Mouse (Mus musculus) intestine, embryonic 15.5 days (tissue): ENCODE results near the gene Mmp27. TPM values are rescaled to one million over a fixed set of nuclear protein-coding genes. Genes with fewer than 3 reads are reported as not detected.

Source experiments
- ATAC-seq: fragments of 200-750 bp; cut with Nextera tagmentation; 2 replicates; pipeline ENCODE4 v1.8.0; 2017; ENCODE audit warnings: moderate TSS enrichment, moderate library complexity
- H3K27ac ChIP-seq: fragments of 300-500 bp; sonication (generic); 2 replicates; pipeline ENCODE4 v1.5.1; 2015; ENCODE audit warnings: mild to moderate bottlenecking, inconsistent platforms
- H3K27me3 ChIP-seq: fragments of 300-500 bp; sonication (generic); replicated peaks from 2 replicates; pipeline ENCODE4 v1.6.1; 2015; ENCODE audit warnings: inconsistent platforms
- H3K36me3 ChIP-seq: fragments of 300-500 bp; sonication (generic); 2 replicates; pipeline ENCODE4 v1.6.1; 2015; ENCODE audit warnings: inconsistent platforms
- H3K4me1 ChIP-seq: fragments of 300-500 bp; sonication (generic); replicated peaks from 2 replicates; pipeline ENCODE4 v1.6.1; 2015; ENCODE audit warnings: inconsistent platforms
- H3K4me2 ChIP-seq: fragments of 300-500 bp; sonication (generic); replicated peaks from 2 replicates; pipeline ENCODE4 v1.6.1; 2015; ENCODE audit warnings: mild to moderate bottlenecking, inconsistent platforms
- H3K4me3 ChIP-seq: fragments of 300-500 bp; sonication (generic); replicated peaks from 2 replicates; pipeline ENCODE4 v1.5.1; 2015; ENCODE audit warnings: inconsistent platforms
- H3K9ac ChIP-seq: fragments of 300-500 bp; sonication (generic); 2 replicates; pipeline ENCODE4 v1.6.1; 2015; ENCODE audit warnings: inconsistent platforms
- H3K9me3 ChIP-seq: fragments of 300-500 bp; sonication (generic); 2 replicates; pipeline ENCODE4 v1.6.1; 2016; ENCODE audit warnings: inconsistent platforms
- WGBS: fragments of 180-500 bp; shearing (Covaris S2); methylation state at CpG from one replicate; pipeline ENCODE4 v1.1.7; 2015; 5-methylcytosine and 5-hydroxymethylcytosine counted together
- polyA plus RNA-seq: library from polyadenylated mRNA; unstranded; fragments of >200 nt; fragmentation: Nextera tagmentation; extraction: Ambion mirVana; gene quantifications from 2 replicates; pipeline ENCODE4 v1.2.1, GENCODE M21; 2015

Gene Mmp27
- polyA plus RNA-seq, 1 experiment from 2014 or later = not detected

GRCm38 (mm10) chr9:7622582-7622981, 51.4 kb downstream of the Mmp27 start:
- ATAC-seq = no peak
- Histone ChIP-seq H3K9me3 (no peaks in the 10 kb centered on the region), H3K4me1 (no peaks in the 10 kb centered on the region), H3K27ac (no peak overlapping the region), H3K36me3 (no peaks in the 10 kb centered on the region), H3K27me3 (no peaks in the 10 kb centered on the region), H3K9ac (no peak overlapping the region), H3K4me3 (no peak overlapping the region), H3K4me2 (no peak overlapping the region)
- 78% methylated on average over 3 of the region's 3 CpGs for WGBS

- no peak for ATAC-seq
- Histone ChIP-seq H3K27ac (no peak within 1 kb of the TSS), H3K9ac (no peak within 1 kb of the TSS), H3K4me3 (no peak within 1 kb of the TSS), H3K9me3 (no peaks in the 10 kb centered on the region), H3K4me2 (no peak within 1 kb of the TSS), H3K4me1 (no peaks in the 10 kb centered on the region), H3K36me3 (no peaks in the 10 kb centered on the region), H3K27me3 (no peaks in the 10 kb centered on the region)
Observed at GRCm38 (mm10) chr9:7627931-7628330, 56.7 kb downstream of the Mmp27 start, which contains the start of gene Mmp20. Gene Mmp20 (plus strand): TSS chr9:7628231.

Other genes starting within 250 kb of the Mmp27 start
- not detected in 2 replicates for gene Mmp12, start 227.0 kb upstream of the Mmp27 start, polyA plus RNA-seq
- not detected in 2 replicates for gene Mmp1b, start 183.3 kb upstream of the Mmp27 start, polyA plus RNA-seq
- gene Mmp3, start 125.6 kb upstream of the Mmp27 start, polyA plus RNA-seq = not detected in 2 replicates
- 0.21 TPM in 1 of 2 replicates, not detected in the other for gene Mmp10, start 69.0 kb upstream of the Mmp27 start, polyA plus RNA-seq
- 0.67 and 0.94 TPM in 2 replicates for gene Mmp8, start 12.9 kb upstream of the Mmp27 start, polyA plus RNA-seq
- 0.14 and 0.21 TPM in 2 replicates for gene Mmp20, start 56.8 kb downstream of the Mmp27 start, polyA plus RNA-seq
- 0.58 and 0.88 TPM in 2 replicates for gene Mmp7, start 120.7 kb downstream of the Mmp27 start, polyA plus RNA-seq
- 68.8 and 78.8 TPM in 2 replicates for gene Tmem123, start 192.6 kb downstream of the Mmp27 start, polyA plus RNA-seq